Mouse (Mus musculus) frontal cortex, postnatal 14 days (tissue): ENCODE measurements at regions not wholly inside any gene's neighbourhood (a gene's known extent, or its start where the extent isn't known, plus 50 kb on each side); places are given as distances from the start of the nearest gene placed in this dataset.

Experiments used
- DNase-seq, 2 experiments: peaks; one replicate each; pipeline ENCODE4 v3.0.0; 2022; ENCODE audit warnings: low spot score in 2 of 2

- DNase-seq, result no peak
Measured at GRCm38 (mm10) chr4:84032505-84032904, 507.2 kb downstream of the Ccdc171 start.

DNA sequence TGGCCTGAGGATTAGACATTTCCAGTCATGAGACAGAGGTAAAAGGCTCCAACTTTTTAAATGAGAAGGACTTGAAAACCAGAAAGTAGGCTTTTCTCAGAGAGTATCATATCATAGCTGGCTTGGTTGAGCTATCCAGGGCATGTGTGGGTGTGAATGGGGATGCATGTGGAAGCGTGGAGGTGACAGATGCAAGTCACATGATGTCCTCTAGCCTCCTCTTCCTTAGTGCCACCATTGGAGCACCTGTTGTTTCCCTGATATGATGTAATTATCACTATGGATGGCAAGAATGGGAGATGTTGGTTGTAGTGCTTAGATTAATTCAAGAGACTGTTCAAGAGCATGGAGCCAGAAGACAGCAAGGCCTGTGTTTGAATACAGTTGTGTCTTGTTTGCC, 510.0 kb downstream of the Ccdc171 start:
- no peak for DNase-seq

DNA sequence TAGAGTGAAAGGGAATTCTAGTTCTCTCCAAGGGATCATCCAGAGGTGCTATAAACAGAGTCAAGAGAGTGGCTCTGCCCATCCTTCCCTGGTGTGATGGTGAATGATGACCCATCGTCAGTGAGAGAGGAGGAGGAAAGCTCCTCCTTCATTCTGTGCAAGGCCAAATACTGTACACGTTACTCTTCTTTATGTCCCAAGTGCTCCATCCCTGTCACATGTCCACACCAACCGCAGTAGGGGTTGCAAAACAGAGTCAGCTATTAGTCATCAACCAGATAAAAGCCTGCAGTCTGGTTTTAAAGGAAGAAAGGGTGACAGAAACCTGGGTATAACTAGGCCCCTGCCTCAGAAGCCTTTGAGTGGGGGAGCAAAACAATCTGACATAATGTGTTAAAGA, 512.2 kb downstream of the Ccdc171 start:
- no peak for DNase-seq

DNA sequence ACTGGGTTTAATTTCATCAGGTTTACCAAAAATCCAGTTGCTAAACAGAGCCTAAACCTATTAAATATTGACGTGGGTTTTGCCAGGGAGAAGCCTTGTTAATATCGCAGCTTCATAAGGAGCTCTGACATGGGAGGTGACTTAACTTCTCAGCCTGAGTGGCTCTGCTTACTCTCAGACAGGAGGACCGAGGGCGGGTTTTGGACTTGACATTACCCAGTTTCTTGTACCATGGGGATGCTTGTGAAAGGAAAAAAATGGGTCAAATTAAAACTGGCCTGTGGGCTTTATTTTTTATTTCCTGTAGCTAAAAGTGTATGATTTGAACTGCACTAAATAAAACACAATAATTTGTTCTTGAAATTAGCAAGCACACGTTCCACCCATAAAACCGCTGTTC, 524.9 kb downstream of the Ccdc171 start:
- no peak for DNase-seq

DNA sequence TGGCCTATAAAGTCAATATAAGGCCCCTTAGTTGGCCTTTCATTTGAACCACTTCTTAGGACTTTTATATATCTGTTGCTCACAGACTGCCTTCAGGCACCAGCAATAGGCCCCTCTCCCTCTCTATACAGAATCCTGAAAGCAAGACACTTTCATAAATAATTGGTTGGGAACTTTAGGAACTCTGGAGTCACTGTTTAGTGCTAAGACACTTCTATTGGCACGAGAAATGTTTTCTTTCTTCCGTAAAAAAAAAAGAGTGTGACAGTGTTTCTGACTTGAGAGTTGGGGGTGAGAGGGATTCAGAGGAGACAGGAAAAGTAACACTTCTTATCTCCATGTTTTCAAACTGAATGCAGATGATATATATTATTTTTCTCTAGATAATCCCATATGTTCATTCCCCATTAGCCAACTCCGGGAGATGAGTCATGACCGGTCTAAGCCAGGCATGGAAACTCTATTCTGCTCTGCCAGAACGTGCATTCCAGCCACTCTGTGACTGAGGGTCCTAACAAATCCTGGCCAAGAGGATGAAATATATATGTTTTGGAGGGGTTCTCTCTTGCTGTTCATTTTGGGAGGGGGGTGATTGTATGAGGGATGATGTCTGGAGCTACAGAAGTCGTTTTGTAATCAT, 531.6 kb downstream of the Ccdc171 start:
- DNase-seq, result no peak

DNA sequence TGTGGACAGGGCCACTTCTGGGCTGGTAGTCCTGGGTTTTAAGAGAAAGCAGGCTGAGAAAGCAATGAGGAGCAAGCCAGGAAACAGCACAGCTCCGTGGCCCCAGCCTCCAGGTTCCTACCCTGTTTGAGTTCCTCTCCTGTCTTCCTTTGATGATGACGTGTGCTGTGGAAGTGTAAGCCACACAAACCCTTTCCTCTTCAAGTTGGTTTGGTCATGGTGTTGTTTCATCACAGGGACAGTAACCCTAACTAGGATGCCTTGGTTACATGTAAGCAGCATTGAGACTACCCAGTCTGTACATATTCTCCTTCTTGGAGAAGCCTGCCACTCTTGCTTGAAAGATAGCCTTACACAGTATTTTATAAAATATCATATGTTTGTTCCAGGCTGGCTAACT, 534.8 kb downstream of the Ccdc171 start:
- no peak for DNase-seq

GRCm38 (mm10) chr4:84063755-84064154, 538.4 kb downstream of the Ccdc171 start:
- DNase-seq, result no peak

DNA sequence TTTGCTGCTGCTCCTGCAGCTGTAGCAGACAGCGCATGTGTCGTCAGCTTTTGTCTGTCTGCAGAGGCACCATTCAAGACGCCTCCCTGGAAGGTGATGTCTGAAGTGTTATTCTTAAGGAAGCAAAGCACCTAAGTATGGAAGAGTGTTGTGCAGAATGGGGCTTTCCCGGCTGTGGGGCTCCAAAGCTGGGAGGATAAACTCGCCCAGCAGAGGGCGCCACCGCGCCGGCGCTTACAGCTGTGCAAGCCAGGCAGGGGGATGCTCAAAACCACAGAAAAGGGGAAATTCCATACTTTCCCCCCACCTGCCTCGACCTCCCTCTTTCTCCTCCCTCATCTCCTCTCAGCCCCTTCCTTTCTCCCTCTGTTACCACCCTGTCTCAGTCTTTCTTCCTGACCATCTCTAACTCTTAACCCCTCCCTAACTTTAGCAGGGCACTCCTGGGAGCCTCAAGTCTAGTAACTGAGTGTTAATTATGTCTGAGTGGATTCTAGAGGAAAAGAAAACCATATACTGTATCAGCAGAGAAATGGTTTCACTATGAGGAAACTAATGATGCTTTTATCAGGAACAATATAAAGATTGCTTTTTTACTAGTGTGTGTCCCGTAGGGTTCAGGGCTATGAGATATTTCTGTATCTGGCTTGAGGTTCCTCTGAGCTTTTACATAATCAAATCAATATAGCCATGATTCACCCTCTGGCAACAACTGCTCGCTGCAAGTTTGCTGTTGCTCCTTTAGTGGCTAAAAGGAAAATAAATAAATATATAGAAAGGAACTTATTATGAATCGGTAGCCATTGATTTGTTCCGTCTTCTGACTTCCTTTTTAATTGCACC, 539.5 kb downstream of the Ccdc171 start:
- peak; percentile 27 to 73 for DNase-seq

DNA sequence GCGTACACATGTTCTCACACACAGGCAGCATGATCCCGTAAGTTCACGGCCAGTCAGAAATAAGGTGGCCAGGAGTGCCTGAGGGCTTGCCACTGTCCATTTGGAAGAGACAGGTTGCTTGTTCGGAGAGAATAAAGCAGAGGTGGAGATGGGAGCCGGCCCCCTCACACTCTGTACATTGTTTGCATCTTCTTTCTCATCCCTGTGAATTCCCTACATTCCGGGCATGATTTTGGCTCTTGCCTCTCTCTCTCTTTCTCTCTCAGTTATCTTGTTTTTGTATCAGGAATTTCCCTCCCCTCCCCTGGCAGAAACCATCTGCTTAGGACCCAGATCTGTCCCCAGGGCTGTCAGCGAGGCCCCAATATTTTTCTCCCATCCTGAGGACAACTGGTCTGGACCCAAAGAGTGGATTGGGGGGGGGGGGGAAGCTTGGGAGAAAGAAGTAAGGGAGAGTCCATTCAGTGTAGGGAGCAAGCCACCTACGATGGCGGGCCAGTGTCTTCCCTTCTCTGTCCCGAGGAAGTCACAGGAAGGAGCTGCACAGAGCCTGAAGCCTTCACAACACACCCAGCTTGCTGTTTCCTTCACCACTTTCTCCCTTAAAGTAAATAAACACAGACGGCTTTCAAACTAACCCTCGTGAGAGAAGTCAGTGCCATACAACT, 540.2 kb downstream of the Ccdc171 start:
- no peak for DNase-seq

- no peak for DNase-seq
Measured at GRCm38 (mm10) chr4:84067931-84068575, 542.7 kb downstream of the Ccdc171 start.

- DNase-seq, result no peak
Measured at GRCm38 (mm10) chr4:84068947-84069663, 543.8 kb downstream of the Ccdc171 start.

- DNase-seq, result no peak
Measured at GRCm38 (mm10) chr4:84069681-84070080, 544.3 kb downstream of the Ccdc171 start.

- DNase-seq, result no peak
Measured at GRCm38 (mm10) chr4:84070089-84070488, 544.7 kb downstream of the Ccdc171 start.

DNA sequence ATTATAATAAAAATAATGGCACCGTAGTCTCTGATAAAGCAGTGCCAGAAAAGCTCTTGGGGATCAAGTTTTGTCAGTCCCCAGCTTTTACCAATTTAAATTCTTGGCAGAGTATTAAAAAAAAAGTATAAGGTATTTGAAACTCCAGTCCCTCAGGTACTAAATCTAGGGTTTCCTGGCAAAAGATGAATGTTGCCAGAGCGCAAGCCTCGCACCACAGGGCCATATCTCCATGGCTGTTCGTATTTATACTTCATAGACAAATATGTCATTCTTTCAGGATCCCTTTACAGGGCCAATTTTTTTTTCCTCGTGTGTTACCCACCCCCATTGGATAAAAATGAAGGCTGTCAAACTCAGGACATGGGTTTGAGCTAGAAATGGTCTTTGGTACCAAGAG, 546.8 kb downstream of the Ccdc171 start:
- no peak for DNase-seq

DNA sequence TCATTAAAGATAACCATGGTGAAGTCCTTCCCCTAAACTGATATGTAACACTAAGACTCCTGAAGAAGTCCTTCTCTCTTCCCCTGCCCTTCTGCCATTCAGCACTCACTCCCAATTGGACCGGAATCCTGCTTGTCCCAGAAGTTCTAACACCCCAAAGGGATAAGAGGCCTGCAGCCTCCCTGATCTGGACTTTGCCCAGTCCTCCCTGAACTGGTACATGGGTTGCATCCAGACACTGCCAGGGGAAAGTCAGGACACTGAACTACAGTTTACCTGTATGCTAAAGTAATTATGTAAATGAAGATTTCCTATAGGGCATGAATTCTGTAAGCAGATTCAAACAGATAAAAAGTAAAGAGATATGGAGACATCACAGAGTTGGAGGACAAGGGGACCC, 551.2 kb downstream of the Ccdc171 start:
- DNase-seq, result no peak

- no peak for DNase-seq
Measured at GRCm38 (mm10) chr4:84079516-84079915, 554.2 kb downstream of the Ccdc171 start.

DNA sequence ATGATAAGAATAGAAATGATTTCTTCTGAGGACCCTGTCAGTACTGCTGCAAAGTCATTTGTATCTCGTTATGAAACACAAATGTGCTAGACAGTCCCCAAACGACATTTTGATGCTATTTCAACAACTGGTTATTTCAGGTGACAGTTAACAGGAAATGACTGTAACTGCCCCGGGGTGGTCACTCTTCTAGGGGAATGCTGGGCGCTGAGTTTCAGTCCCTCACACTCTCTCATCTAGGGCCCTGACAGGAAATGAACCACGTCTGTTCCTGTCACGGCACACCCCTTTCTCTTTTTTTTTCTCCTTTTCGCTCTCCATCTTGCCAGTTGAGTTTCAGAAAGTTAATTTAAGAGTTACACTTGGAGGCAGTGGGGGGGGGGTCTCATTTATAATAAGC, 556.2 kb downstream of the Ccdc171 start:
- DNase-seq, result no peak

- no peak for DNase-seq
Measured at GRCm38 (mm10) chr4:84088166-84088565, 562.8 kb downstream of the Ccdc171 start.

DNA sequence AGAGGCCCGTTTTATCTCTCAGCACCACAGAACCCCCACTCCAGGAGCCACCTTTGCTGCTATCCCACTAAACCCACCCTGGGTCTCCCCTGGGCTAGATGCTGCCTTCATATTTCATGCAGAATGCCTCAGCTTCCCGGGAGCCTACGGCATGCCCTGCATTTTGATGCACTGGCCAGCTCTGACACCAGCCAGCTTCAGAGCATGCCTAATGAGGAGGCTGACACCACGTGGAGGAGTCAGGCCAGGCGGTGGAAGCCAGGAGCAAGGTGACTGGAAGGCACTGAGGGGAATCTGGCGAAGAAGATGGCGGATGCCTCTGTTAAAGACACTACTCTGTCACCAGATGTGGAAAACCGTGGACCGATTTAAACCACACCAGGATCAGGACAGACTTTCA, 567.2 kb downstream of the Ccdc171 start:
- no peak for DNase-seq

DNA sequence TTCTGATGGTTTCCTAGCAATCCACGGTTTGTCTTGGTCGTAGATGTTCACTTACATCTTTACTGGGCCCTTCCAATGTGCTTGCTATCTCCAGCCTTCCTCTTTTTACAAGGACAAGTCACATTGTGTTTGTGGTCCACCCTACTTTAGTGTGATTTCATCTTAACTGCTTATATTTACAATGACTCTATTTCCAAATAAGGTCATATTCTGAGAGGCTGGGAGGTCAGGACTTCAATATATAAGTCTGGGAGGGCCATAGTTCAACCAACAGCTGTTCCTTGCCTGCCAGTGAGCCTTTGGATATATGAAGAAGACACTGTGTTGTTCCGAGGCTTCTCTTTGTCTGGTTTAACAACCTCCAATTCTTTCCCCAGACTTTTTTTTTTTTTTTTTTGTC, 569.9 kb downstream of the Ccdc171 start:
- DNase-seq, result no peak

GRCm38 (mm10) chr4:84096081-84096480, 570.7 kb downstream of the Ccdc171 start:
- DNase-seq, result no peak

GRCm38 (mm10) chr4:84099071-84099470, 573.7 kb downstream of the Ccdc171 start:
- DNase-seq, result no peak
